Mouse (Mus musculus): ENCODE data around the gene Map4k3.

Gene Map4k3

GRCm38 (mm10) chr17:80683821-80684576, 44.3 kb downstream of the Map4k3 start:
- peak; percentile 74 for DNase-seq (ENCODE audit: low spot score)

- DNase-seq (ENCODE audit: low spot score) = no peak
Measured at GRCm38 (mm10) chr17:80683041-80683440, 45.2 kb downstream of the Map4k3 start.

DNA sequence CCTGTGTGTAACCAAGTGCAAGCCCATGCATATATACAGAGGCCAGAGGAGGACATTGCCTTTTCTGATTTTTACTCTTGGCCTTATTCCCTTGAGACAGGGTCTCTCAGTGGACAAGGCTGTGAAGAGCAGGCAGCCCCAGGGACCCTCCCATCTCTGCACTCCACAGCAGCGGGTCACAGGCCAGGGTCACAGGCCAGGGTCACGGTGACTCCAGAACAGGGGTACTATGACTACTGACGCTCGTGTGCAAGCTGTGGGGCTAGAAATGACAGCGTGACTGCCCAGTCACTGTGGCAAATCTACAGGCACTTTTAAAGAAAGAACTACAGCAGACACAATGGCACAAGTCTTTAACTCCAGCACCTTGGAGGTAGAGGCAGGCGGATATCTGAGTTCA, 50.1 kb downstream of the Map4k3 start:
- DNase-seq (ENCODE audit: low spot score) = no peak

GRCm38 (mm10) chr17:80676859-80677535, 51.3 kb downstream of the Map4k3 start:
- DNase-seq (ENCODE audit: low spot score) = no peak

DNA sequence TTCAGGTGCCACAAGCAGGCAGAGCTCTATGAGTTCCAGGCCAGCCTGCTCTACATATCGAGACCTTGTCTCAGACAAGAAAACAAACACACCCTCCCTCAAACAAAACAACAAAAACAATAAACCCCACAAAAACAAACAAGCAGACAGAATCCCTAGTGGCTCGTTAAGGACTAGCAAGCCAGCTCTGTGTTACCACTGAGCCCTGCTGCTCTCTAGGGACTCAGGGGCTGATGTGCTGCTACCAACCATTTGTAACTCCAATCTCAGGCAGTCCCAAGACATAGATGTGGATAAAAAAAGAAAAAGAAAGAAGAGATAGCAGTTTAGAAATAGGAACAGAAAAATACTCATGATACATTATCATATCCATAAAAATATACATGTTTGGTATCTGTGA, 52.1 kb downstream of the Map4k3 start:
- DNase-seq (ENCODE audit: low spot score) = no peak

GRCm38 (mm10) chr17:80670395-80670794, 57.9 kb downstream of the Map4k3 start:
- DNase-seq (ENCODE audit: low spot score) = no peak

DNA sequence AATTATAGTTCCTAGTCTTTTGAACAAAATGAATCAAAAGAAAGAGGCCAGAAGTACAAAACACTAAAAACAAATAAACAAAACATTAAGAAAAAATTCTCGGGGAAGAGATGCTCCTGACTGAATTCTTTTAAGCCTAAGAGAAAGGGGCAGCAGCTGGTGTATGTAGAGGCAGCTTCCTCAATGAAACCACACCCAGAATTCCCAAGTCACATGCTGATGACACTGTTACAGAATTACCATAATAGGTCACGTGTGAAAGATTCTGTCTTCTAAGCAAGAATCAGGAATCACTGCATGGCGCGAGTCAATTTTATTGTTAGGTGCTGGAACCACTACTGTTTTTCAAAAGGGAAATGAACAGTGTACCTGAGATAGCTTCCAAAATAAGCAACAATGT, 64.7 kb downstream of the Map4k3 start:
- DNase-seq (ENCODE audit: low spot score) = no peak

DNA sequence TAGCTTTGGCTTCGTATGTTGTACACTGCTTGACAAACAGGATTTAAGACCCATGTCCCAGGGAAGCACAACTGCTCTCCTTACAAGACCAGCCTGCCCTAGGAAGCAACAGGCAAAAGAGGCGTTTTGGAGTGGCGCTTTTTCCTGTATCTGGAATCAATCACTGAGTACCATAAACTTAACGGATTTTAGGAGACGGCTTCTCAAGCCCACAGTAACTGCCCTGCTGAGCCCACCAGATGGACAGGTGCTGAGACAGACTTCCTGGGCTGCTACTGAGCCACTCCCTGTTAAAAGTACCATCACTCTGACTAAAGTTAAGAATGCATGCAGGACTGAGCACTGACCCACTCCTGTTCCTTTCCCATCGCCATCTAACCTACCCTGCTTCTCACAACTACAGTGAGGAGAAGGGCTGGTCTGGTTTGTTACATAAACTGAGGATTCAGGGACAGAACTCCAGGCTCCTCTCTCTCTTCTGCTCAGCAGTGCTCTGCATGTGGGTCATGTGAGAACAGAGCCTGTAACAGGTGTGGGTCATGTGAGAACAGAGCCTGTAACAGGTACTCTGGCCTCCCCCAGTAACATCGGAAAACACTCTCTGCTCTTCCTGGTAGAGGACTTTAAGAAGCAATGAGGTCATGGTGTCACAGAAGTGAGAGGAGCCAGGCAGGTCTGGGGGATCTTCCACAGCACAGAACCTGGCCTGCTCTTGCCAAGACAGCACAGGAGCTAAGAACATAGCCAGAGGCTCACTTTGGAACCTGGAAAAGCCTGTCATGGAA, 65.3 kb downstream of the Map4k3 start:
- DNase-seq (ENCODE audit: low spot score) = no peak

GRCm38 (mm10) chr17:80661896-80662295, 66.4 kb downstream of the Map4k3 start:
- DNase-seq (ENCODE audit: low spot score) = no peak

- no peak for DNase-seq (ENCODE audit: low spot score)
Measured at GRCm38 (mm10) chr17:80660707-80661380, 67.4 kb downstream of the Map4k3 start.

DNA sequence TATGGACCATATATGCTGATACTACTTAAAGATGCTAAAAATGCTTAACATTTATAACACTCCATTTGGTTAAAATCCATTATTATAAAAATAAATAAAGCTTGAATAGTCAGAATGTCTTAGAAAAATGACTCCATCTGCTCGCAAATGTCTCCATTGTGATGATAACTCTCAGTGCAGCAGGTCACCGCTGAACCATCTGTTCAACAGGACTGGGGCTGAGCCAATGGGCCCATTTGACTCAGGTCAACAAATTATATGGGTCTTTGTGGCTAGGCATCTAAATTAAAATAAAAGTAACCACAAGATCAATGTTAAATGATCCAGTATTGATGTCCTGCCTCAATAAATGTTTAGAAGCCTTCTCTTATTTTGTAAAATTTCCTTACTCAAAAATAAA, 68.1 kb downstream of the Map4k3 start:
- no peak for DNase-seq (ENCODE audit: low spot score)

GRCm38 (mm10) chr17:80659821-80660220, 68.5 kb downstream of the Map4k3 start:
- no peak for DNase-seq (ENCODE audit: low spot score)

DNA sequence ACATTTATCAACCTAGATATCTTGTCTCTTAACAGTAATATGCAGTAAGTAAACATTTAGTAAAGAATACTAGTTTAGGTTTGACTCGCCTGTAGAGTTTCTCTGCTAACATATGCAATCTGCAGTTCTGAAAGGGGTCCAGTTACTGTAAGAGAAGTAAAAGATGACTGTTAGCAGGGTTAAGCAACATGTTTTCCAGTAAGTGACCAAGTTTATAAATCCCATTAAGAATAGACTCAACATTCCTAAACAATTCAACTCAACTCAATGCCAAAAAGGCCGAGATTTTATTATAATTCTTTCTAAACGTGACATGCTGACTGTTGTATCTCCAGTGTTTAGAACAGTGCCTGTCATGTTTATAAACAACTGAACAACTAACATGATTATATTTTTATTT, 74.0 kb downstream of the Map4k3 start:
- no peak for DNase-seq (ENCODE audit: low spot score)

DNA sequence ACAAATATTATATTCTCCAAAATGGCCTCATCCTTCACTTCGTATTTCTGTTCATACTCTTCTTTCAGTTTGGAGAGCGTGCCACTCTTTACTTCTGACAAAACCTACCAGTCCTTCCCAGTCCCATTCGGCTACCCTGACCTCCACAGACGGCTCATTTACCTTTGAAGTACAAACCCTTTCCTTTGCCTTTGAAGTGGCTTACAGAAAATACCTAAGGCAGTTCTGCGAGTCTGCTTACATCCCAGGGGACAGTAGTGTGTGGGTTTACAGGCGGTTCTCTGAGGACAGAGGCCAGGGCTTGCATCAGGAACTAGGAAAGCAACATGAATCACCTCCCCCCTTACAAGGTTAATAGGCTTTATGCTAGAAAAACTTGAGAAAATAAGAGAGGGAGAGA, 75.5 kb downstream of the Map4k3 start:
- DNase-seq (ENCODE audit: low spot score) = no peak

DNA sequence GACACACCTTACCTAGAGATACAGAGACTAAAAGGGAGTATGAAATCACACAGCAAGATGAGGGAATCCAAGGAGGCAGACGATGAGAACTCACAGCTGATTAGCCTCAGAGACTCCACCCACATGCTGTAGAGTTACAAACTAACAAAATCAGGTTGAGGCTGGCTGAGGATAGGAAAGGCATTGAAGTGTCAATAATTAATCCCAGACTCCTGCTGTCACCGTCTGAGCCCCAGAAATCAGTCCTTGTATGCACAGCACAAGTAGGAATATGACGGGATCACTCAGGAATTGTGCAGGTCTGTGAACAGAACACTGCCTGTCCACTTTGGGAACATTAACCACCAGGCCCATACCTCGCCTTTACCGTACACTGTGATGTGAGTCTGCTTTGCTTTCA, 81.4 kb downstream of the Map4k3 start:
- peak; percentile 45 for DNase-seq (ENCODE audit: low spot score)

- DNase-seq (ENCODE audit: low spot score) = no peak
Measured at GRCm38 (mm10) chr17:80646131-80646530, 82.2 kb downstream of the Map4k3 start.

DNA sequence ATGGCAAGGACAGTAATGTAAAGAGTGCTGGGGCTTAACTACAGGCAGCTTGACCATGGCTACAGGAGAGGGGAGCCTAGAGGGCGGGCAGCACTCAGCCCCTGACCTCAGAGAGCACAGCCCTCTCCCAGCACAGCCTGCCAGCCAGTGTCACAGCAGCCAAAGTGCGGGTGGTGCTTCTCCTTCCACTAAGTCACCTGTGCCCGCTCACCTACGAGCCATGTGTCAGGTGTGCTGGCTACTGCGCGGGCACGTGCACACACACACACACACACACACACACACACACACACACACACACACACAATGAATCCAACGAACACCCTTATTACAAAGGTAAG, 82.6 kb downstream of the Map4k3 start:
- no peak for DNase-seq (ENCODE audit: low spot score)

DNA sequence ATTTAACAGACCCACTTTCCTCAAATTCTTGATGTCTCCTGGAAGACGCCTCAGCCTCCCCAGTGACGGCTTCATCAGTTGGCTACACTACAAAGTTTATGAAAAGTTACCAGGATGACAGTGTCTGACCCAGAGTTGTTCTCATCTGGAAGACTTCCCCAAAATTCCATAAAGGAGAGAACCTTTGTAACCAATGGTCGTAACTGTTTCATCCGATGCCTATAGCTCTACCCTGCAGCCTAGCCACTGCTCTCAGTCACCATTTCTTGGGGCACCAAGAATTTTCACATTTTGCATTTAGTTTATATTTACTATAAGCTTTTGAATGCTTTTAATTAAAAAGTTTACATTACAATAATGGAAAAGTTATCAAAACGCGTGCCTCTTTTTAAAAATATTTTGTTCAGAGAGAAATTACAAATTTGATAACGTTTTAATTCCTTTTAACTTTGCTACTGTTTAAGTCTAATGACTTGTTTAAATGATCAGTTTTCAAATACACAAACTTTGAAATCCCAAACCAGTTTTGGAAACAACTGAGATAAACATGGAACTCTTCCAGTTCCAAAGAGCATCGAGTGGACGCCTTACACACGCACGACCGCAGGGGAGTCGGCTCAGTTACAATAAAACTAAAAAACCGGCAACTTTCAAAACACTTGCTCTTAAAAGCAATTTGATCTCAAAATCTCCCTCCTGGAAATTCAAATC, 83.1 kb downstream of the Map4k3 start:
- no peak for DNase-seq (ENCODE audit: low spot score)

DNA sequence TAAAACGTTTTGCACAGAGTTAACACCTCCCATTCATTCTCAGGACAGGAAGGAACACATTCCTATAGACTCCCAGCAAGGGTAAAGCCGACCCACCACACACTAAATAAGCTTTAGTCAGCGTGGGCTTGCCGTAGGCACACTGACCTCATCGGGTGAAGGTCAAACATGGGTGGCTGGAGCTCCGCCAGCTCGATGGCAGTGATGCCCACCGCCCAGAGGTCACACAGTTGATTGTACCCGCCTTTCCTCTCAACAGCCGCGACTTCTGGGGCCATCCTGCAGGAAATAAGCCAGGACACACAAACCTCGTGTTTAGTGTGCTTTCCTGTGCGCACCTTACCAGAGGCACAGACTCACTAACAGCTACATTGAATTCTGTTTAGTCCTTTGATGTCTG, 83.7 kb downstream of the Map4k3 start:
- DNase-seq (ENCODE audit: low spot score) = no peak

DNA sequence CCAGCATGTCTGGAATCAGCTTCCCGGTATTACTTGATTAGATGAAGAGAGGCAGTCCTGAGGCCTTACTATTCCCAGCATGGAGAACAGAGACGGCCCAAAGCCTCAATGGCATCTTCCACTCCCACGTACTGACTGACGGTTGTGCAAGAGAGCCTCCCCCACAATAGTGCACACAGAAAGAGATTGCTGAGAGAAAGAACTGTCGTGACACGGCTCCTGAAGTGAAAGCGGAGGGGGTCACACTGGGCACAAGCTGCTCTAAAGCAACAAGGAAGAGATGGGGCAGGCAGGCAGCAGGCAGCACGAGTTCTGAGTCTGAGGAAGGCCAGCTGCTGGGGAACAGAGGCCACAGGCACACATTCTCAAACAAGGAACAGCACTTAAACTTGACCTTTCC, 90.2 kb downstream of the Map4k3 start:
- no peak for DNase-seq (ENCODE audit: low spot score)

DNA sequence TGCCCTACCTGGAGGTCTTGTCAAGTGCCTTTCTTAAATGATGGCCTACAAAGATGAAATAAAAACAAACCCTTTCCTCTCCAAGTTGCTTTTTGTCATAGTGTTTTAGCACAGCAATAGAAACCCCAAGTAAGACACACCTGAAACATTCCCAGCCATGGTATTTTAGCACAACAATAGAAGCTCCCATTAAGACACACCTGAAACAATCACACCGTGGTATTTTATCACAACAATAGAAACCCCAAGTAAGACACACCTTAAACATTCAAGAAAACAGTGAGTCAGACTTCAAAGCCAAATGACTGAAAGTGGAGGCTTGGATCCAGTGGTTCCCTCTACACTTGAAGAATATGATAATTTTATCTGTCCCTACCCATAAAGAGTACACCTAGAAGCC, 92.5 kb downstream of the Map4k3 start:
- no peak for DNase-seq (ENCODE audit: low spot score)

DNA sequence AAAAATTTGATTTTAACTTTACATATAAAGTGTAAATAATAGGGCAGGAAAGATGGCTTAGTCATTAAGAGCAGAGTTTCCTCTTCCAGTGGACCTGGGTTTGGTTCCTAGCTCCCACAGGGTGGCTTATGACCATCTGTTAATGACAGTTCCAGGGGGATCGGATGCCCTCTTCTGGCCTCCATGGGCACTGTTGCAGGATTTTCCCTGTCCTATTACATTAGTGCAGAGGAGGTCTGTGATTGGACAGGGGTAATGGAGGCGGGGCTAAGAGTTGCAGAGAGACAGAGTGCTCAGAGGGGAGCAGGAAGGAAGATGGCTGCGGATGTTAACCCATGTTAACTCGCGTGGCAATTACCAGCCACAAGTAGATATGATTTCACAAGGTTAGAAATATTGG, 95.4 kb downstream of the Map4k3 start:
- DNase-seq (ENCODE audit: low spot score) = no peak
